Mouse (Mus musculus) heart, postnatal 0 days (tissue): ENCODE measurements around the gene Olfr814.

Source experiments
- CTCF ChIP-seq: IDR thresholded peaks from 2 replicates; pipeline ENCODE4 v1.5.1; 2016; ENCODE audit warnings: antibody characterized with exemption, control low read depth, low read depth
- EP300 ChIP-seq: IDR thresholded peaks from 2 replicates; pipeline ENCODE4 v1.6.1; 2016; ENCODE audit warnings: antibody characterized with exemption, low read depth

DNA sequence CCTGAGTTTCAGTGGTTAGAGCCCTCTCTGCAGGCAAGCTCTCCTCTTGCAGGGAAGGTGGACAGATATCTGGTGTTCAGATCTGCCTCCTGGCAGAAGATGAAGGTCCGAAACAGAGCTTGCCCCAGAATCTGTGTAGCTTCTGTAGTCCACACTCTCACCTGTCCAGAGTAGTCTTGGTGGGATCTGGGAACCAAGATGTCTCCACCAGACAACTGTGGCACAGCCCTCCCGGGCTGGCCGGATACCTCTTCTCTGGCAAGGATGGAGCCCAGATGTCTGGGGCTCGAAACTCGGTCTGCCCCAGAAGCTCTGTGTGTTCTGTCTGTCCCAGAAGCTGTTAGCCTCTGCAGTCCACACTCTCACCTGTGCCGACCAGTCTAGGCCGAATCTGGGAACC, 6.3 kb upstream of the Olfr814 start:
- TF ChIP-seq CTCF: no peak
- no peak for TF ChIP-seq EP300
